Mouse (Mus musculus) gastrocnemius, postnatal 4 days (tissue): Measurements from ENCODE around the gene Ier5l. TPM values are rescaled to one million over a fixed set of nuclear protein-coding genes. Genes with fewer than 3 reads are reported as not detected.

Experiments
- DNase-seq, 2 experiments: peaks; one replicate each; pipeline ENCODE4 v3.0.0; 2021 to 2022; ENCODE audit warnings: low spot score in 2 of 2, mixed read lengths in 2 of 2
- total RNA-seq, 2 experiments: library from RNA; stranded (reverse); gene quantifications; 2 replicates each; pipeline ENCODE4 v1.2.3; 2021

The Ier5l gene
- total RNA-seq, 2 experiments from 2014 or later, result 8.2 to 8.9 TPM

GRCm38 (mm10) chr2:30471051-30471450 is 3.0 kb downstream of the Ier5l start:
- no peak for DNase-seq

DNA sequence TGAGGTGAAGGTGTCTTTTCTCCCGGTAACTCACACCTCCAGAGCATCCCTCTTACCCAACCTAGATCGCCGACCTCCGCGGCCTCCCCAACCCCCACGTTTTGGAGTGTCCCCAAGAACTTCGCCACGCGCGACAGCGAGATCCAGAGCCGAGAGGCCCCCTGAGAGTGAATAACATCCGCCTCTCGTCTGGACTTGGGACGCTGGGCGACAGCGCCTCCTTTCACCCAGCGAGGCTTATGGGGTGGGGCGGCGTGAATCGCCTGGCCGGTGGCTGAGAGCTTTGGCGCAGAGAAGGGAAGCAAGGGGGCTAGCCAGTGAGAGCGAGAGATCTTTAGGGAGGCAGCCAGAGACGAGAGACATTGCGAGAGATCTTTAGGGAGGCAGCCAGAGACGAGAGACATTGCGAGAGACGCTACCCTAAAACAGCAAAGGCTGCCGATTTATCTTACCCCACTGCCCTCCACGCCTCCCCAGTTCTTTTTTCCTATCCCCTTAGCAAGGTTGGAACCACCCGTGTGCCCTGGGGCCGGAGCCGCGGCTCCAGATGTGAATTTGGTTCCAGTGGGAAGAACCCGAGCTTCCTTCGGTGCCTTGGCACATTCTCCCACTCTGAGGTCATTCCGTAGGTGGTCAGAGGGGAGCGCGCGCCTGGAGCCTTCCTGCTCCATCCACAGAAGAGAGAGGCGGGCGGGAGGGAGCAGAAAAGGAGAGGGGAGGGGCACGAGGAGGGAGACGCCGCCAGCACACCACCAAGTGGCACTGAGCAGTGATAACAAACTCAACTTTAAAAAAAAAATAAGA is 3.7 kb downstream of the Ier5l start:
- peak; percentile 58 to 77 for DNase-seq

GRCm38 (mm10) chr2:30469796-30470142 is 4.2 kb downstream of the Ier5l start:
- DNase-seq, result peak; percentile 56 to 77

DNA sequence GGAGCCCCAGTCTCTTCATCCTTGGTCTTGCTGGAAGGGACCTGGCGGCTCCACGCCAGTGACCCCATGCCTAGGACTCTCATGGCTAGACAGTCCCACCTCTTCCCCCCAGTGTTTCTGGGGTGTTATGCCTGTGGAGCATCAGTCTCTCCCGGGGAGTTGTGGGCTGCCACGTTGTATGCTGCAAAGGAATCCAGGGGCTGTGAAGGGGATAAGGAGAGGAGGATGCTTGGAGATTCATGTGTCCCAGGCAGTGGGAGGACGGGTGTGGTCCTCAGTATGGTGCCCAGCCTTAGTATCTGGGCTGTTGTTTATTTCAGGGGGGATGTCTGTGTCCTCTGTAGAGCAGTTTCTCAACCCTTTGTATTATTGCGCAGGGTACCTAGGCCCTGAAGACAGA is 5.0 kb downstream of the Ier5l start:
- DNase-seq, result no peak

DNA sequence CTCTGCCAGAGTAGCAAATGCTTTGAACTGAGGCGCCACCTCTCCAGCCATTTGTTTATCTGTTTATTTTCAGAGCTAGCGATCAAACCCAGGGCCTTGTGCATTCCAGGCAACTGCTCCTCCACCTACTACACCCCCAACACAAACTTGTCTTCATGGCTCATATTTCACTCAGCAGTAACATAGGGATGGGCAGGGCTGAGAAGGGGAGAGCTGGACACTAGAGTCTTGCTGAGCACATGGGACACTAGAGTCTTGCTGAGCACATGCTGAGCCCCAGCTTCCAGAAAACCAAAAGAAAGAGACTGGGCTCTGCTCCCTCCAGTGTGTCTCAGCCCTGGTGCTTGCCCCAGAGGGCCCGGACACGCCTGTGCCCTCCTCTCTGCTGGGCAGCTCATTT is 7.2 kb downstream of the Ier5l start:
- DNase-seq, result no peak

- no peak for DNase-seq
Observed at GRCm38 (mm10) chr2:30464411-30464810, 9.6 kb downstream of the Ier5l start.

DNA sequence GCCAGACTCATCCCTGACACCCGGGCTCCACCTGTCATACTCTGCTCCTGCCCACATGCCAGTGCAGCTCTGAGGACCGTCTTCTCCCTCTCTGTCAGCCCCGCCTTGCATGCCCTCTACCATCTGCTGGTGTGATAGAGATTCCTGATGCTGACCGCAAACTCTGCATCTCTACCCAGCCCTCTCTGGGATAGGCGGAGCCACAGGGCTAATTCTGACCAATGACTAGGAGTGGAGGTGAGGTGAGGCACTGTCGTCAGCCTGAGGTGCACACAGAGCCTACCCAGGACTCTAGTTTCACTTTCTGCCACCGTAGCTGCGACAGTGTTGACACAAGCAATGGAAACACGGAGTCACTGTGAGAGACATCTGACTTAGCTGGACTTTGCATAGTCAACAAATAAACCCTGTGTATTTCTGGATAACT is 10.1 kb downstream of the Ier5l start:
- DNase-seq, result peak in 1 of 2 experiments; percentile 32

DNA sequence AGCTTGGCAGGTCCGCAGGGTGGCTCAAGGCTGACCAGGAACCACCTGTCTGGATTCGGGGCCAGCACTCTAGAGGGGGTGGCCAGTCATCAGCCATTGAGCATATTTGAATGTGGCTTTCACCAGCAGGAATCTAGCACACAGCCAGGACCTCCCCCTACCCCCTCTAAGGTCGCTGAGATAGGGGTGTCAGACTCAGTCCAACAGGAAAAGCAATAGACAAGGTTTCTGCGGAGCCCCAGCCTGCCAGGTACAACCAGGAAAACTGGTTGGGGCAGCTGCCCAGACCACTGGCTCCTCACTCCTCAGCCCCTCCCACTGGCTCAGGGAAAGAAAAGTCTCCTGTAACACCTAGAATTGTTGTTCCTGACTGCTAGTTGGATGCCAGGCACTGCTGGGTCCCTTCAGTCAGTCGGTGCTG is 10.7 kb downstream of the Ier5l start:
- DNase-seq, result no peak

GRCm38 (mm10) chr2:30459241-30459640 is 14.8 kb downstream of the Ier5l start:
- no peak for DNase-seq

DNA sequence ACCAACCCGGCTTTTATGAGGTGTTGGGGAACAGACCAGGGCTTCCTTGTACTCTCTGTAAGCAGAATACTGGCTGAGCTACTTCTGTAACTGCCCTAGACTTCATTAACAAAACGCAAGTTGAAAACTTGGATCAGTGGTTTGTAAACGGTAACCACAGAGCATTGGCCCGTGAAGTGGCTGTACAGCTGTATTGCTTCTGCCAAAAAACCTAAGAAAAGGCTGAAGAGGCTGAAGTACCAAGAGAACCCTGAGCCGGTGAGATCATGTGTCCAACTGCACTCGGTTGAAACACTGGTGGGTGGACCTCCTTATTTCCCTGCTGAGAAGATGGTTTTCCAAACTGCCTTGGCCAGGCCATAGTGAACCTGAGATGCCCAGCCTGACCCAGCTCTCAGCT is 15.7 kb downstream of the Ier5l start:
- DNase-seq, result no peak

- DNase-seq, result no peak
Observed at GRCm38 (mm10) chr2:30456104-30456980, 17.7 kb downstream of the Ier5l start.

DNA sequence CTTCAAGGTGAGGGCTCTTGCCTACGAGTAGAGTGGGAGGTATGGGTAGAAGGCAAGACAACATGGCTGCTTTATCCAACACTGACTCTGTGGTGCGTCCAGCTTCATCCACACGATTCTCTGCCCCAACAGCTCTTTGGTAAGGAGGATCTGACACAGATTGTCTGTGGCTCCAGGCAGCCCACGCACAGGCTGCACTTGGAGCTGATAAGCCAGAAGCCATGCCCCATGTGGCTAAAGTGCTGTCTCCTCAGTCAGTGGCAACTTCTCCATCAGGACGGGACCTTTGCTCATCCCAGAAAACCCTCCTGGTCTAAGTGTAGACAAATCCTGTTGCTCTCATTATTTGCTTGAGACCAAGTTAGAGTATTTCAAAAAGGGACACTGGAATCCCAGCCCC is 19.4 kb downstream of the Ier5l start:
- no peak for DNase-seq

GRCm38 (mm10) chr2:30453570-30453969 is 20.4 kb downstream of the Ier5l start:
- no peak for DNase-seq

- DNase-seq, result no peak
Observed at GRCm38 (mm10) chr2:30451525-30451924, 22.5 kb downstream of the Ier5l start.

- DNase-seq, result no peak
Observed at GRCm38 (mm10) chr2:30450530-30450929, 23.5 kb downstream of the Ier5l start.

DNA sequence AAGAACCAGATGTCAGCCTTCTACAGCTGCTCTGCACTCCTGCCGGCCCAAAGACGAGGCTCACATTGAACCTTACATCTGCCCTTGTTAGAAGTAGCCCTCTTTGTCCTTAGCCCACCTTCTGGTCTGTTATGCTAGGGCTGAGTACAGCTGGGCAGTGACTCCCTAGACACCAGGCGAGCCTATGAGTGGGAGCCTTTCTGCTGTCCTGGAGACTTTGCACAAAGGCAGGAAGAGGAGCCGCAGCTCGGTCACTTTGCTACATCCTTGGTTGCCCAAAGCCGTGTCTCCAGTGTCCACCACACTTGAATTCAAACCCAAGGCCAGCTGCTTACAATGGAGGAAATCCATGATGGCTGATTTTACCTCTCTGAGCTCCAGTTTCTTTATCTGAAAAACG is 25.6 kb downstream of the Ier5l start:
- DNase-seq, result no peak

DNA sequence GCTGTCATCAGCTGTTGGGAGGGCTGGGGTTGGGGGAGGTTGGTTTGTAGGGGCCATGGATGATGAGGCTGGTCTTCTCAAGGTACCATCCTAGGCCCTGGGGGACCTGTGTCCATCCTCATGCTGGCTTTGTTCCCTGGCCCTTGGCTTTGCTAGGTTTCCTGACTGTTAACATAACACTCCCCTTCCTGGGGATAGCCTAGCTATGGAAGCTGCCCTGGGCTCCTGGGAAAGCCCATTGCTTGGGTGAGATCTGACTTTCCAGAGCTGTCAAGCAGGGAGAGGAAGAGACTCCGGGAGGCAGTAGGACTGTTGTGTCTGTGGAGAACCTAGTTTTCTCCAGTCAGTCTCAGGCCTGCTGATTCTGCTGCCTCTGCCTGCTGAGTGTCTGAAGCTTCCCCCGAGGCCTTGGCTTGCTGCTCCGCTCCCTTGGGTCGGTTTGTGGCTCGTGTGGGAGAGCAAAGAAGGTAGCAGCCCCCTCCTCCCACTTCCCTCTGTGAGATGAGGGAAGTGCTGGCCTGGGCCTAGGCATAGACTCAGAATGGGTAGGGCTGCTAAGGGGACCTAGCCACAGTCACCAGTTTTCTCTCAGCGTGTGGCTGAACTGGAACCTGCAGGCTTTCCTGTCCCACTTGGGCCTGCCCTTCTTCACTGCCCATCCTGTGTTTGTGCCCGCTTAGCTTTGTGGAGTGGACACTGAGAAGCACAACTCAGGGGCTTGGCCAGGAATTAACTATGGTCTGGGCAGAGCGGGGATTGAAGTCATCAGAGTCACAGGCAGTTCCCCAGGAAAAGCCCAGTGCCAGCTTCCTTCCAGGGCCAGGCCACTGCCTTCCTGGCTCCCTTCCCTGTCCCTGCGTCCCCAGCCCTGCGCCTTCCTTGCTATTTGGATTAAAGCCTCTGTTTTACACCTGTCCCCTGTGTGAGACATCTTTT is 26.9 kb downstream of the Ier5l start:
- no peak for DNase-seq

GRCm38 (mm10) chr2:30445312-30445711 is 28.7 kb downstream of the Ier5l start:
- DNase-seq, result no peak

DNA sequence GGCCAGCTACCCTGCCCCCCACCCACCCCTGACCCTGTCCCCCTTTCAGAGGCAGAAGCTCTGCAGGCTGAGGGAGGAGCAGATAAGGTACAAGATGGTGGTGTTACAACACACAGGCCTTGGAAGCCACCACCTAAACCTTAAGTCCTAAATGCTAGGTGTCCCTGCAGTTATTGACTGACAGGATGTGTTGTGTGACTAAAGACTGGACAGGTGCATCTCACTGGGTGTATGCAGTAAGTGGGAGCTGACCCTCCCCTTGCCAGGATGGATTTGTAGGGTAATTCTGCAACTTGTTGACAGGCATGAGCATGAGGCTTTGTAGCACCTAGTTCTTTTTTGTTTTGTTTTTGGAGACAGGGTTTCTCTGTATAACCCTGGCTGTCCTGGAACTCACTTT is 29.6 kb downstream of the Ier5l start:
- DNase-seq, result no peak

DNA sequence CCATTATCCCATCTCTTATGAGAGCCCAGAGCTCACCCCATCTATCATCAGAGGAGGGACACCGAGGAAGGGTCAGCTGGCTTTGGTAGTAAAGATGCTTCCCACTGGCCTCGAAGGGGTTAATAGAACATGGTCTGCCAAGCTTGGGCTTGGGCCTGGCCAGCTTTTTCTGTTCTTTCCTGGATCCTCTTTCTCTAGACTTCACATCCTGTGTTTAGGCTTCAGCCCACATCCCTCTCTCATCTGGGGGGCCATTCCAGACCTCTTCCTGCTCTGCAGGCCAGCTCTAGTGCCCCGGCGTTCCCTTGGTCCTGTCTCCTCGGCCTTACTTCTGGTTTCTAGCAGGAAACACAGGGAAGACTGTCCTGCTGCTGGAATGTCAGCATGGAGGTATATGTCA is 30.0 kb downstream of the Ier5l start:
- DNase-seq, result no peak

GRCm38 (mm10) chr2:30443281-30443680 is 30.7 kb downstream of the Ier5l start:
- no peak for DNase-seq
